In genomic region chr4:109116494-109116893, GRCm38 (mm10) we compare ENCODE assay signal across 7 mouse cellular contexts.
DNase-seq lines count a peak whose midpoint lies in the region; ATAC-seq and TF ChIP-seq lines count a peak whose summit lies in the region.

No protein-coding gene starts in this region.

- POLR2A ChIA-PET in Patski (lab: Charles Lee), result interaction anchor here (1.0 kb wide), 2 partner anchors 30 kb away, joined by 3 read pairs; no protein-coding TSS in a partner anchor

- TF ChIP-seq CTCF in Patski (IDR thresholded peaks at IDR 0.05), result no peak
- TF ChIP-seq CTCF in liver, adult 2 months (IDR thresholded peaks at IDR 0.05; ENCODE audit: low read depth, low read length), result no peak

- peak overlapping the region; percentile 77 for H3K9ac ChIP-seq in liver, adult 2 months (ENCODE audit: low read depth, low read length)

- CTCF ChIA-PET in Patski (lab: Charles Lee), result interaction anchor here (1.0 to 1.8 kb wide), 3 partner anchors 8 to 17 kb away, joined by 3 to 4 read pairs (median 3); no protein-coding TSS in a partner anchor

- peak overlapping the region; percentile 83 for H3K27ac ChIP-seq in liver, adult 2 months (replicated peaks; ENCODE audit: insufficient read depth, low read depth, low read length)

- in situ Hi-C loops in Patski (cut with MboI; ENCODE audit: low pct_unique_long_range_greater_than_20kb), result no loop called here

- H3K27me3 ChIP-seq in Patski, result no peaks in the 10 kb centered on the region
- no peaks in the 10 kb centered on the region for H3K27me3 ChIP-seq in liver, adult 2 months (ENCODE audit: control insufficient read depth, insufficient read depth, low read length)
- no peaks in the 10 kb centered on the region for H3K27me3 ChIP-seq in splenic B cell, adult 2 months (ENCODE audit: control insufficient read depth, insufficient read depth, low read length, poor library complexity, severe bottlenecking)

- 0 out of 2 replicates have a peak, but pooled peaks have one; percentile 8 for TF ChIP-seq POLR2A in liver, adult 2 months (IDR thresholded peaks at IDR 0.05; ENCODE audit: extremely low read depth, insufficient read depth, low read length)

- H3K36me3 ChIP-seq in liver, adult 2 months (ENCODE audit: control insufficient read depth, insufficient read depth, low read length), result peaks cover 2% of the 10 kb centered on the region; the same call in 1 of the 2 replicates
- no peaks in the 10 kb centered on the region for H3K36me3 ChIP-seq in splenic B cell, adult 2 months (ENCODE audit: control insufficient read depth, insufficient read depth, low read length, poor library complexity, severe bottlenecking)

- ATAC-seq in Patski, result peak; percentile 36

- peak overlapping the region; percentile 99 for H3K4me3 ChIP-seq in liver, adult 2 months (ENCODE audit: insufficient read depth, low read depth, low read length)

- H3K4me1 ChIP-seq in liver, adult 2 months (ENCODE audit: control insufficient read depth, insufficient read depth, low read length), result peaks cover 36% of the 10 kb centered on the region

- WGBS in liver, adult 2 months, result 28% methylated on average over 3 of the region's 3 CpGs

- DNase-seq in B cell, adult 2 months, result peak; percentile 41 to 42
- peak; percentile 57 for DNase-seq in Patski (ENCODE audit: low read depth, low spot score)
- DNase-seq in heart, adult 9 months (ENCODE audit: low spot score in 2 of 2), result peak; percentile 71 to 74
- DNase-seq in liver, adult 2 months (ENCODE audit: extremely low read depth, low read depth, low spot score), result peak; percentile 94
- peak; percentile 35 for DNase-seq in splenic B cell, adult 2 months (ENCODE audit: low read depth, low spot score)
- DNase-seq in ovary, postnatal 10 days (ENCODE audit: low spot score), result no peak
- DNase-seq in ovary, adult 18-20 months (ENCODE audit: low spot score), result no peak

- peaks cover 26% of the 10 kb centered on the region; the same call in 1 of the 2 replicates for H3K79me2 ChIP-seq in liver, adult 2 months (ENCODE audit: control insufficient read depth, insufficient read depth, low read length)

Comparison
In these comparisons a context has a peak if more than half of its experiments do, and no peak if none do; other contexts are left out.
1. DNase-seq: peak in B cell, adult 2 months (2 of 2), Patski (single experiment), heart, adult 9 months (2 of 2), liver, adult 2 months (single experiment) and splenic B cell, adult 2 months (single experiment); none in ovary, postnatal 10 days (single experiment) and ovary, adult 18-20 months (single experiment).